Mouse (Mus musculus) CH12.LX (cell line): ENCODE measurements at regions not wholly inside any gene's neighbourhood (a gene's known extent, or its start where the extent isn't known, plus 50 kb on each side); places are given as distances from the start of the nearest gene placed in this dataset.

Experiments
- DNase-seq: peaks from one replicate; pipeline ENCODE4 v3.0.0-alpha.2; 2013; ENCODE audit errors: extremely low read depth
- H3K27ac ChIP-seq: 2 replicates; pipeline ENCODE4 v1.5.1; 2012; ENCODE audit warnings: low read depth, mild to moderate bottlenecking, control low read depth, moderate library complexity; ENCODE audit not compliant: insufficient read depth
- H3K27me3 ChIP-seq: replicated peaks from 2 replicates; pipeline ENCODE3; 2012; ENCODE audit warnings: inconsistent platforms
- H3K36me3 ChIP-seq, 2 experiments: replicated peaks in 1 of 2; 2 replicates each; pipeline versions ENCODE3 to v1.6.1; 2012; ENCODE audit warnings: inconsistent platforms in 1 of 2, low read length in 1 of 2, mild to moderate bottlenecking in 1 of 2, mixed read lengths in 1 of 2, moderate library complexity in 1 of 2; ENCODE audit not compliant: control insufficient read depth in 1 of 2, insufficient read depth in 1 of 2
- H3K4me1 ChIP-seq, 2 experiments: 2 replicates each; pipeline ENCODE4 v1.6.1; 2012; ENCODE audit warnings: inconsistent platforms in 1 of 2, moderate library complexity in 1 of 2; ENCODE audit not compliant: insufficient read depth in 2 of 2, control insufficient read depth in 1 of 2
- H3K4me2 ChIP-seq: 2 replicates; pipeline ENCODE4 v1.6.1; 2012; ENCODE audit warnings: low read depth, mild to moderate bottlenecking, control low read depth; ENCODE audit not compliant: poor library complexity, insufficient read depth, severe bottlenecking
- H3K4me3 ChIP-seq, 3 experiments: fragments of 150-350 bp in 1 of 3; sonication (generic) in 1 of 3; replicated peaks in 1 of 3; 2 replicates each; pipeline versions ENCODE3 to v1.5.1; 2011 to 2012; ENCODE audit warnings: low read depth in 2 of 3, low read length in 2 of 3, mild to moderate bottlenecking in 2 of 3, moderate library complexity in 2 of 3, control low read depth in 1 of 3, improper control_type of control experiment in 1 of 3, inconsistent platforms in 1 of 3, mixed read lengths in 1 of 3; ENCODE audit not compliant: poor library complexity in 1 of 3
- H3K79me2 ChIP-seq: replicated peaks from 2 replicates; pipeline ENCODE4 v1.6.1; 2012; ENCODE audit warnings: mild to moderate bottlenecking, moderate library complexity; ENCODE audit not compliant: control insufficient read depth, poor library complexity, insufficient read depth, severe bottlenecking; ENCODE audit errors: extremely low read depth
- H3K9ac ChIP-seq: 2 replicates; pipeline ENCODE4 v1.6.1; 2012; ENCODE audit warnings: low read depth, mild to moderate bottlenecking, control low read depth, moderate library complexity; ENCODE audit not compliant: insufficient read depth
- H3K9me3 ChIP-seq: replicated peaks from 2 replicates; pipeline ENCODE3; 2012; ENCODE audit warnings: low read length, inconsistent platforms, mixed read lengths
- BHLHE40 ChIP-seq: IDR thresholded peaks from 2 replicates; pipeline ENCODE4 v1.6.1; 2011; ENCODE audit warnings: mild to moderate bottlenecking, low read depth, low read length, improper control_type of control experiment
- CHD2 ChIP-seq: IDR thresholded peaks from 2 replicates; pipeline ENCODE4 v1.6.1; 2011; ENCODE audit warnings: low read length, improper control_type of control experiment
- CTCF ChIP-seq, 2 experiments: IDR thresholded peaks in 1 of 2; conservative IDR thresholded peaks in 1 of 2; 2 replicates each; pipeline ENCODE4 v1.5.1; 2011 to 2012; ENCODE audit warnings: low read depth in 2 of 2, low read length in 2 of 2, improper control_type of control experiment in 1 of 2, inconsistent platforms in 1 of 2, mild to moderate bottlenecking in 1 of 2, moderate library complexity in 1 of 2
- GABPA ChIP-seq: IDR thresholded peaks from 2 replicates; pipeline ENCODE4 v1.6.1; 2012; ENCODE audit warnings: low read depth, low read length, improper control_type of control experiment, inconsistent platforms; ENCODE audit not compliant: insufficient replicate concordance
- JUN ChIP-seq: IDR thresholded peaks from 2 replicates; pipeline ENCODE4 v1.6.1; 2011; ENCODE audit warnings: low read depth, mild to moderate bottlenecking, low read length, improper control_type of control experiment, moderate library complexity; ENCODE audit not compliant: insufficient read depth
- JUND ChIP-seq: conservative IDR thresholded peaks from 2 replicates; pipeline ENCODE4 v1.6.1; 2011; ENCODE audit warnings: low read depth, low read length, improper control_type of control experiment
- KAT2A ChIP-seq: IDR thresholded peaks from 2 replicates; pipeline ENCODE4 v1.6.1; 2012; ENCODE audit warnings: low read length, improper control_type of control experiment, inconsistent platforms; ENCODE audit not compliant: insufficient replicate concordance
- MAFK ChIP-seq: IDR thresholded peaks from 2 replicates; pipeline ENCODE4 v1.6.1; 2011; ENCODE audit warnings: low read length, improper control_type of control experiment; ENCODE audit not compliant: insufficient replicate concordance
- MAZ ChIP-seq: IDR thresholded peaks from 2 replicates; pipeline ENCODE4 v1.6.1; 2012; ENCODE audit warnings: low read depth, mild to moderate bottlenecking, inconsistent platforms, low read length, improper control_type of control experiment, moderate library complexity
- MXI1 ChIP-seq: IDR thresholded peaks from 2 replicates; pipeline ENCODE4 v1.6.1; 2011; ENCODE audit warnings: mild to moderate bottlenecking, low read depth, low read length, improper control_type of control experiment
- MYC ChIP-seq: IDR thresholded peaks from 2 replicates; pipeline ENCODE4 v1.6.1; 2011; ENCODE audit warnings: low read depth, mild to moderate bottlenecking, improper control_type of control experiment, low read length
- NELFE ChIP-seq: IDR thresholded peaks from 2 replicates; pipeline ENCODE4 v1.6.1; 2011; ENCODE audit warnings: low read depth, low read length, improper control_type of control experiment
- POLR2AphosphoS2 ChIP-seq: IDR thresholded peaks from 2 replicates; pipeline ENCODE4 v1.6.1; 2011; ENCODE audit warnings: low read depth, low read length, improper control_type of control experiment
- RAD21 ChIP-seq: IDR thresholded peaks from 2 replicates; pipeline ENCODE4 v1.6.1; 2011; ENCODE audit warnings: low read depth, mild to moderate bottlenecking, low read length, improper control_type of control experiment, moderate library complexity
- SMC3 ChIP-seq: IDR thresholded peaks from 2 replicates; pipeline ENCODE4 v1.6.1; 2011; ENCODE audit warnings: low read depth, low read length, improper control_type of control experiment
- TCF12 ChIP-seq: IDR thresholded peaks from 2 replicates; pipeline ENCODE4 v1.6.1; 2014; ENCODE audit warnings: low read depth, mild to moderate bottlenecking, inconsistent platforms, low read length, improper control_type of control experiment
- UBTF ChIP-seq: IDR thresholded peaks from 2 replicates; pipeline ENCODE4 v1.6.1; 2012; ENCODE audit warnings: low read depth, mild to moderate bottlenecking, inconsistent platforms, low read length, improper control_type of control experiment, moderate library complexity
- ZC3H11A ChIP-seq: IDR thresholded peaks from 2 replicates; pipeline ENCODE4 v1.6.1; 2012; ENCODE audit warnings: low read depth, mild to moderate bottlenecking, inconsistent platforms, low read length, improper control_type of control experiment
- ZKSCAN1 ChIP-seq: IDR thresholded peaks from 2 replicates; pipeline ENCODE4 v1.6.1; 2012; ENCODE audit warnings: low read depth, inconsistent platforms, low read length, improper control_type of control experiment, borderline replicate concordance
- ZNF384 ChIP-seq: IDR thresholded peaks from 2 replicates; pipeline ENCODE4 v1.6.1; 2012; ENCODE audit warnings: low read depth, low read length, improper control_type of control experiment, inconsistent platforms
- dilution Hi-C: fragments of 300-500 bp; cut with MboI; formaldehyde crosslinking; loops from 2 replicates; pipeline ENCODE4 v1.14.3; 2020; ENCODE audit warnings: low sequenced_read_pairs; ENCODE audit not compliant: extremely low pct_unique_long_range_greater_than_20kb, extremely low pct_ligation_motif_present
- in situ Hi-C: fragments of 300-500 bp; cut with MboI; formaldehyde crosslinking; loops from 3 replicates; pipeline ENCODE4 v1.14.3; 2019; ENCODE audit warnings: low sequenced_read_pairs, low pct_ligation_motif_present, low pct_unique_long_range_greater_than_20kb, mixed read lengths

DNA sequence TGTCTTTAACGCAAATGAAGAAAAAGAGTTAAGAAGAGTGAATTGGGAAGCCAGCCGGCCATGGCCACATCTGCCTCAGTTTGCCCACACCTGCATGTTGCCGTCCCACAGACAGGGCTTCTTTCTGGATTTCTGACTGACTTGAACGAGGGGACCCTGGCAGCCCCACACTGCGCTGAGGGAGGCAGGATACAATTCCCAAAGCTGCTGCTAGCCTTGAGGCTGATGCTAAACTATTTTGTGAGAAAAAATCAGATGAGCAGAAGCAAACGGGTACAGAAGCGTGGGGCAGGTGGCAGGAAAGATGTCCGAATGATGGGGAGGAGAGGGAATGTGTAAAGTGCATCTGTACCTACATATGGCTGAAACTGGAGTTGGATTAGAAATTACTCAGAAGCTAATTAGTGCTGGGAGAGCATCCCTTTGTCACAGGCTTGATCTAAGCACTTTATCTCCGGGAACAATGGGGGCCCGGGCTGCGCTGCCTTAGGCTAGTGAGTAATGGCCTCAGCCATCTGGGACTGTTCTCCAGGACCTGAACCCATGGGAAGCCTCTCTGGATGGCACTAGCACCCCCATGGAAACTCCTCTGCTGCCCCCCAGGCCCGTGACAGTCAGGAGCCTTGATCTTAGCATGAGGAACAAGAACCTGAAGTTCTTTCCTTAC, 1497.9 kb upstream of the Gulo start:
- no peak for TF ChIP-seq CTCF (conservative IDR thresholded peaks at IDR 0.05 in 1 of 2, IDR thresholded peaks at IDR 0.05 in 1 of 2; ENCODE audit: low read depth in 2 of 2, low read length in 2 of 2)
- TF ChIP-seq BHLHE40 = no peak
- TF ChIP-seq RAD21 = no peak
- no peak for TF ChIP-seq MAFK
- TF ChIP-seq GABPA = no peak
- TF ChIP-seq ZNF384 = no peak
- TF ChIP-seq UBTF = no peak
- TF ChIP-seq JUN = no peak
- no peak for TF ChIP-seq SMC3
- TF ChIP-seq MYC = no peak
- TF ChIP-seq KAT2A = no peak
- no peak for TF ChIP-seq ZC3H11A
- dilution Hi-C loops (no loop called here), in situ Hi-C loops (no loop called here)
- Histone ChIP-seq H3K27me3 (no peaks in the 10 kb centered on the region), H3K36me3 (no peaks in the 10 kb centered on the region), H3K79me2 (no peaks in the 10 kb centered on the region), H3K9me3 (no peaks in the 10 kb centered on the region), H3K4me1 (no peaks in the 10 kb centered on the region), H3K4me3 (no peak overlapping the region), H3K4me2 (no peak overlapping the region), H3K9ac (no peak overlapping the region), H3K27ac (no peak overlapping the region)
- DNase-seq = no peak

- DNase-seq = no peak
- peaks cover 0 to 10% of the 10 kb centered on the region in 2 experiments; a peak in 2 of 4 replicates for H3K4me1 ChIP-seq
- no peak overlapping the region for H3K27ac ChIP-seq
- in situ Hi-C loops (no loop called here), dilution Hi-C loops (no loop called here)
- no peak overlapping the region for H3K4me3 ChIP-seq
- H3K9ac ChIP-seq = no peak overlapping the region
- peaks cover 4% of the 10 kb centered on the region for H3K9me3 ChIP-seq
- TF ChIP-seq TCF12 (no peak), MYC (no peak), ZKSCAN1 (no peak), NELFE (no peak), POLR2AphosphoS2 (no peak), JUND (no peak), UBTF (no peak), KAT2A (no peak), MXI1 (no peak), MAZ (no peak), BHLHE40 (no peak), CHD2 (no peak)
- H3K36me3 ChIP-seq = no peaks in the 10 kb centered on the region
- H3K79me2 ChIP-seq = no peaks in the 10 kb centered on the region
- H3K4me2 ChIP-seq = no peak overlapping the region
- no peaks in the 10 kb centered on the region for H3K27me3 ChIP-seq
Observed at GRCm38 (mm10) chr14:67492086-67492485, 1483.1 kb upstream of the Gulo start.
